Mouse (Mus musculus) kidney, adult 18-20 months (tissue): ENCODE results near the gene Bcl6b.

Experiments
- DNase-seq: peaks from one replicate; pipeline ENCODE4 v3.0.0; 2021

Bcl6b gene

DNA sequence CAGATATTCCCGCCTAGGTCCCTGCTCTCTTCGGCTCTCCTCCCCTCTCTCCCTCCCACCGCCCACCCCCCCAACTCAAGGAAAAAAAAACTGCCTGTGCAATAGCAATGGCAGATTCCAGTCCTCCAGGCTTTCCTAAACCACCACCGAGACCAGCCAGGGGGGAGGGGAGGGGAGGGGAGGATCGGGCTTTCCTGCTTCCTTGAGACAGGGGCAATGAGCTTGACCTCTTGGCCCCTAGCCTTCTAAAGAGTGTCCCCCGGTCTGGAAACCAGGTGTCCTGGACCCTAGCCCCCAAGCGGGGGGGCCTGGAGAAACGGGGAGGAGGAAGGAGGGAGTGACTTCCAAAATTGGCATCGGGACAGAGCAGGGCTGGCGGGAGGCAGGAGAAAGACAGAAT, 2.9 kb upstream of the Bcl6b start:
- peak; percentile 64 for DNase-seq

DNA sequence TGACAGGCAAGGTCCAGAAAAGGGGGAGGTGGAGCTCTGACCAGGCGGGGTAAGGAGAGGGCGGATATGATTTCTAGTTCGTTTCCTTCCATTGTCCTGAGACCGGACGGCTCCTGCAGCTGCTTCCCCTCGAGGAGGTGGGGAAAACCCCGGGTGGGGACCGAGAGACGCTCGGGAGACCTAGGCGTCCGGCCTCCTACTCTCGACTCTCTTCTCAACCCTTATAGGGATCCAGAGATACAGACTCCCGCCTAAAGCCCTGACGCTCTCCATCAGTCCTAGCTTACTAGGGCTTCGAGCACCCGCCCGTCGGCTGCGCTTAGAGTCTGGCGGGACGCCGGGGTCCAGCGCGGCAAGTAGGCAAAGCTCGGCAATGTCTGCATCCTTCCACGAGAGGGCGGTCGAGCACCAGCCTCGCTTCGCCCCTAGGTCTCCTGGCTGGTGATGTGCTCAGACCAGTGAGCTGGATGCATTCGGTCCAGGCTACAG, 685 bp upstream of the Bcl6b start:
- DNase-seq = peak; percentile 86

DNA sequence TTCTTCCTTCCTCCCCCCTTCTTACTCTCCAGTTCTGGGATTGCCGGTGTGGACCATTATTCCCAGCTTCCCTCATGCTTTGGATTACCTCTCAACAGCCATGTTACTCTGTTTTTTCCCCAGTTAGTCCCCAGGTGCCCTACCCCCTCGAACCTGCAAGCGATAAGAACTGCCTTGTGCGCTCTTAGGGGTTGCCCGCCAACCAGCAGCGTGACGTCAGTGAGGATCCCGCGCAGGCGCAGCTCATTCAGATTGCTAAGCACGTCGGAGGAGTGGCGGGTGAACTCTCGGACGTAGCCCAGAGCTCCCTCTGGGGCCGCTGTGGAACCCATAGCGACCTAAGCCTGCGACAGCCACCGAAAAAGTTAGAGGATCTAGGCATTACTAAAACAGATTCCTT, 770 bp downstream of the Bcl6b start:
- peak; percentile 87 for DNase-seq

DNA sequence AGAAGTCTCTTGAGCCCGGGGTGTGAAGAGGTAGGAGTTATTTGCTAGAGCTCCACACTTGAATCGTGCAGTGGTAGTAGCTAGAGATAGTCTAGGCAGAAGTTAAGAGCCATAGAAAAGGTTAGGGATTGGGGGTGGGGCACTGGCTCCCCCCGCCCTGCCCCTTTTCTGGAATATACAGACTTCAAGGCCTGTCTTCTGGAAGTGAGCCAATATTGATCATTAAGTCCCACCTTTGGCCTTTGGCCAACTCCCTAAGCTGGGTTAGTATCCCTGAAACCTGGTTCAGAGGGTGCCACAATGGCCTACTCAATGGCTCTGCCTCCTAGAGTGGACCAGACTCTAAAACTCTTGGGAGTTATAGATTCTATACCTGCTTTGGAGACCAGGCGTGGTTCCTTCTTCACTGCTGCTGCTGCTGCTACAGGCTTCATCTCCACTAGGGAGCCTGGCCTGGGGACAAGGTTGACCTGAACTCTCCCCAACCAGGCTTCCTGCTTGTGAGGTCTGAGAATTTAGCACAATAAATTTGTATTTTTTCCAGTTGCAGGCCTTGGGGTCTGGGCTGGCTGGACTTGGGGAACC, 1.8 kb downstream of the Bcl6b start:
- no peak for DNase-seq

DNA sequence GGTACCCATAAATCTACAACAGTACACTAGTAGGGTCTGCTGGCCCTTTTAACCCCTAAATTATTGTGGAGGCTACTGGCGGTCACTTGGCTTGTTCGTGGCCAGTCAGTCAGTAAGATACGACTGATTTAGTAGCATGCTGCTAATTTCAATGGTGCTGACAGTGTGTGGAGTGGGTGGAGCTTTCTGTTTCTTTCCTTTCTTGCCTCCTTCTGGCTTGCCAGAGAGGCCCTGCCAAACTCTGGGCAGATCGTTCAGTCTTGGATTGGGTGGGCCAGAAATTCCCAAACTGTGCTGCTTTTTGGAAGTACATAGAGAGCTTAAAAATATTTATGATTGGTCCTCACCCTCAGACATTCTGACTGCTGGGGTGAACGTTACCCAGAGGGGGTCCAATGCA, 2.5 kb downstream of the Bcl6b start:
- no peak for DNase-seq

DNA sequence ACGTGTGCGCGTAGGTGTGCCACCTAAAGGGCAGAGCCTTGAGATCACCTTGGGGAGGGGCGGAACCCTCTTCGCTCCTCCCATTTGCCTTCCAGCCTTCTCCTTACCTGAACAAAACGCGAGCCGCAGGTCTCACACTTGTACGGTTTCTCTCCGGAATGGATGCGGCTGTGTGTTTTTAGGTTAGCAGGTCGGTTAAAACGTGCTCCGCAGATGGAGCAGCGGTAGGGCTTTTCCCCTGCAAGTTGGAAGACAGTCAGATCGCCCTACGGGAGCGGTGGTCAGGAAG, 3.1 kb downstream of the Bcl6b start:
- DNase-seq = peak; percentile 59

DNA sequence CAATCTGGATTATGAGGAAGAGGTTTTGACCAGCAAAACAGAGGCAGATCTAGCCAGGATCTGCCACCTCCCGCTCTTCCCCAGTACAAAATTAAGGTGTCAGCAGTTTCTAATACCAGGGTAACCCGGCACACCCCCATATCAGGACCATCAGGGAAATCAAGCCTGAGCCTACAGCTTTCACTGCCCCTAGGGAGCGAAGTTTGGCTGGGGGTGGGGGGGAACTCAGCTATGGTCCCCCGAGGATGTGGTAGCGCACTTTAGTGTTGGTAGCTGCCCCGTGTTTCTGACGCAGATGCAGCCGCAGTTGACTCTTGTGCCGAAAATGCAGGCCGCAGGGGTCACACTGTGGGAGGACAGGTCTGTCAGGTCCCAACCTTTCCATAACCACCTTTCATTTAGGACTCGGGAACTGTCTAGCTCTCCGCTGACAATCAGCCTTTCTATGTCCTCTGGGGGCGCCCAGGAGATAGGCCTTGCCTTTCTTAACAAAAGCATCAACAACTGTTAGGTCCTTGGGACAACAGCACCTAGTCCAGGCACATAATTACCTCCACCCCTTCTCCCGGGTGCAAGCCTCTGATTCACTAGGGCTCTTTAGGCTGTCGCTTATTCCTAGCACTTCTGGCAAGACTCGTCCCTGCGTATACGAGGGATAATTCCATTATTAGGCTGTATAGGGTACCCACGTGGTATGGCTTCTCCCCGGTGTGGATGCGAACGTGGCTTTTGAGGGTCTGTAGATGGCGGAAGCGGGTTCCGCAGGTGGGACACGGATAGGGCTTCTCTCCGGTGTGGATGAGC, 3.6 kb downstream of the Bcl6b start:
- peak; percentile 11 for DNase-seq

DNA sequence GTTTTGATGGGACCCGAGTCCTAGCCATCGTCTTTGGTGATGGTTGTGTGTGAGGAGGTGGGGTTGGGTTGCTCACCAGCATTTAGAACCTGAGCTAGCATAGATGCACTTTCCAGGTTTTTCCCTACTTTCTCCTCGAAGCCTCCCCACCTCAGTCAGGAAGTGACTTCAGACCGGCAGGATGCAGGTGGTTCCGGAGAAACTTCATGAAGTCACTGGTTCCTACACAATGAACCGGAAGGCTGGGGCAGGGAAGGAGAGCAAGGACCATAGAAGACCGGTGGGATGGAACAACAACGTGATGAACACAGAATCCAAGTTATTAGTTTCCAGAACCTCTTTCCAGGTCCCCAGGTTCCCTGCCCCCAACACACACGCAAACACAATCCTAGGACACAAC, 5.9 kb downstream of the Bcl6b start:
- peak; percentile 49 for DNase-seq

DNA sequence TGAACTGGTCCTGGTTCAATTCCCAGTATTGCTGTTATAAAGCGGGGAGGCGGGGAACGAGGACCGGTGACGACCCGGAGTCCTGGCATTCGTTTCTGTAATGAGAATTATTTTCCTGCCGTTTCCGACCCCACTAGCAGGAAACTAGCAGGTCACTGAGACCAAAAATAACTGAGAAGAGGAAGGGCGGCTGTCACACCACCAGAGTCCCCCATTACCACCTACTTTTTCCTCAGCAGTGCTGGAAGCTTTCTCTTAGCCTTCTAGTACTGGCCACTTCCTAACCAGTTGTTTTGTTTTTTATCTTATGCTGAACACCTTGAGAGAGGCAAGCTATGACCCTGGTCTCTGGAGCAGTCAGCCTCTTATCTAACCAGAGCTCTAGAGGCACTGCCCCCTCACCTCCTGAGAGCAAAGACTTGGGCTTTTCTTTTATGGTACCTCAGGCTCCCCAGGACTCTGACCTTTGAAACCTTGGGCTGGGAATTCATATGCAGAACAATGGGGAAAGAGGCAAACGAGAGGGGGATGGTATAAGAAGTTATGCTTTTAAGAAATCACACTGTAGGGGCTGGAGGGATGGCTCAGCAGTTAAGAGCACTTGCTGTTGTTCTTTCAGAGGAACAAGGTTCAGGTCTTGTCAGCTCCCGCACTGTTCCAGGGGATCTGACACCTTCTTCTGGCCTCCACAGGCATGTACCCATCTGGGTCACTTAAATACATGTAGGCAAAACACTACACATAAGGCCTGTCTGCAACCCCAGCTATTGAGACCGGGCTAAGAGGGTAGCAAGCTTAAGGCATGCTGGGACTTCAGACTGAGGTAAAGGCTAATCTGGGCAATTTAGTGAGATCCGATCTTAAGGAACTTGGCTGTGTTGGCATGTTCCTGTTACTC, 7.7 kb downstream of the Bcl6b start:
- DNase-seq = peak; percentile 57

DNA sequence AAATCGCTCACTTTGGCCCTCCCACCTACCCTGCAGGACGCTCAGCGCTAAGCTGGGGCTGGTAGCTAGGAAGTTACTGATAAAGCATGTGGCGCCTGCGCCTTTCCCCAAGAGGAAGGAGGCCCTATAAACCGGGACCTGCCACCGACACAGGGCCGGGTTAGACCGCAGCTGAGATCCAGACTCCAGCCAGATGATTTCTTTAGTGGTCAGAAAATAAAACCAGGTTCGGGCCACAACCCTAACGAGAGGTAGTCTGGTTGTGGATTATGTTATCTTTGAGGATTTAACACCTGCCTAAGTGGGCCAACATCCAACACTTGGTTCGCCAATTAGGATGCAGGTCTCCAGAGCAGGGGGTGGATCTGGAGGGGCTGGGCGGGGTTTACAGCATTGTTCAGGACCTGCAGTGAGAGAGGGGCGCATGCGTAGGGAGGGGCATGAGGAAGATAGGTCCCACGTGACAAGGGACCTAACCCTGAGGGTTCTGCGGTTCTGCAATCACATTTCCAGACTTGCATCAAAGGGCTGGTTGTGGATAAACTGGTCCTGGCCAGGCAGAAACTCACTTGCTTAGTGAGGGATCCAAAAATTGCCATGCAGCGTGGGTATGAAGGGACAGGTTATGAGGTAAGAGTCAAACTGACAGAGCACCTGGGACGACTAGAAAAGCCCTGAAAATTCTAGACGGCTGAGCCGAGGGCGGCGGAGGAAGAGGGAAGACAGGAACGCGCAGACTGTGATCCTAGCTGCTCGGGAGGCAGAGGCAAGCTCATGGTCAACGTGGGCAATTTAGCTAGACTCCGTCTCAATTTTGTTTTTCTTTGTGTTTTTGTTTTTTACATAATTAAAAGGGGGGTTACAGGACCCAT, 8.6 kb downstream of the Bcl6b start, which contains the start of gene Slc16a13:
Gene Slc16a13, minus strand, starts transcription at position 334 of the 872 bp plus-strand sequence.
- peak; percentile 96 for DNase-seq

DNA sequence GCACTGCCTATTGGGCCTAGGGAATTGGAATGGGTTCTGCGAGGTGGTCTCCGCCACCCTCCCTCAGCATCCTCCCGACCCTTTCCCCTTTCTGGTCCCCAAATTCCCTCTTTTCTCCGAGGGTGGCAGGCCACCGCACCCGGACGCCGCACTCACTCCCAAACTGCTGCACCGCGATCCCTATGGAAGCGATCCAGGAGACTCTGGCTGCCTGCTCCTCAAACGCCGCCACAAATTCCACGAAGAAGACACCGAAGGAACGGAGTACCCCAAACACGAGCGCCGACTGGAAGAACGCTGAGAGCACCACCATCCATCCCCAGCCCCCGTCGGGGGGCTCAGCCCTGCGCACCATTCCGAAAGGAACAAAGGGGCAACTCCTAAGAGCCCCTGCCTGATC, 9.3 kb downstream of the Bcl6b start:
- DNase-seq = no peak

DNA sequence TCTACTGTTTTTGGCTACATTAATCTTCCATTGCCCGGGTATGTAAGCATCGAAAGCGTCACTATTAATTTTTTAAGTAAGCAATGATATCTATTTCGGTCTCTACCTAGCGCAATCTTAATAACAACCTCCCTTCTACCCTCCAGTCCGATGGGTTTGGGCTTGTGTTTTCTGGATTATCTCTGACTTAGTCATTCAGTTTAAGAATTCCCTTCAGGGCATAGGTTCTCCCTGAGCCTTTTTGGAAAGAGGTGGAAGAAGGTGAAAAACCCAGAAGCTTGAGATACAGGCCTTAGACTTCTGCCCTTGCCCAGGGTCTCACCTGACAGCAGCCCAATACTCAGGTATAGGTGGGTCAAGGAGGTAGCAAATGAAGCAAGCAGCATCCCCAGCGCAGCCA, 9.7 kb downstream of the Bcl6b start:
- no peak for DNase-seq

DNA sequence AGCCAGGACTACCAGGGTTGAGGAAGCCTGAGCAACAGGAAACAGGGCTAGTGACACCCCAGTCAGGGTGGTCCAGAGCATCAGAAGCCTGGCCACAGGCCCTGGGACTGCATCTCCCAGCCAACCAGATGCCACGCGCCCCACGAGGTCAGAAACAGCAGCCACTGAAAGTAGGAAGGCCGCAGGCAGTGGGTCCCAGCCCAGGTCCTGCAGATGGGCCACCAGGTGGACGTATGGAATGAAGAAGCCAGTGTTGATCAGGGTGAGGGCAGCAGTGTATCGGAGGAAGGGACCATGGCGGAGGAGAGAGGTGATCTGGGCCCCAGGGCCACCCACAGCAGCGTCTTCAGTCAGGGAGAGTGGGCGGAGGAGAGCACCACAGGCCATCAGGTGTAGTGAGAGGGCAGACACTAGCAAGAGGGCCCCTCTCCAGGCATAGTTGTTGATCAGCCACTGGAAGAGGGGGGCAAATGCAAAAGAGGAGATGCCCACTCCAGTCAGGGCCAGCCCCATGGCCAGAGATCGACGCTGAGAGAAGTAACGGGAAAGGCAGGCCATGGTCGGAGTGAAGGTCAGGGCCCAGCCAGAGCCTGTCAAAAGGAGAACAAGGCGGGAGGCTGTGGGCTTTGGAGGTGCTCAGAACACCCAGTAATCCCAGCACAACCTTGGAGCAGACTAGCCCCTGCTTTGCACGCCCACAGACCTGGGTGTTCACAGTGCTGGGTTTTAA, 10.7 kb downstream of the Bcl6b start:
- peak; percentile 53 for DNase-seq

DNA sequence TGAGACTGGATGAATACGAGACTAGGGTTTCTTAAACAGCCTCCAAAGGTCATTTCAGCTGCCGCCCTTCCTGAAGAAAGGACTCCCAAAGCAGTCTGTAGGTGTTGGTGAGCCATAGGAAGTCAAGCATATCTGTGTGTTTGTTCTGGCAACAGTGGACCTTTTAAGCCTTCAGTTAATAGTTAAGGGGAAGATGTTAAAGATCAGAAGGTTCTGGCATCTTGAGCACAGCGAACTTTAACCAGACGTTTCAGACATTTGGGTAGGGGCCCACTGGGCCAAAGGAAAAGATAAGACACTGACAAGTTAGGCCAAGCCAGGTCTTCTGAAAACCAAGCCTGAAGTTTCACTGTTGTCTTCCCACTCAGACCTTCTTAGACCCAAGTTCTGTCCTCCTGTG, 11.6 kb downstream of the Bcl6b start:
- no peak for DNase-seq

DNA sequence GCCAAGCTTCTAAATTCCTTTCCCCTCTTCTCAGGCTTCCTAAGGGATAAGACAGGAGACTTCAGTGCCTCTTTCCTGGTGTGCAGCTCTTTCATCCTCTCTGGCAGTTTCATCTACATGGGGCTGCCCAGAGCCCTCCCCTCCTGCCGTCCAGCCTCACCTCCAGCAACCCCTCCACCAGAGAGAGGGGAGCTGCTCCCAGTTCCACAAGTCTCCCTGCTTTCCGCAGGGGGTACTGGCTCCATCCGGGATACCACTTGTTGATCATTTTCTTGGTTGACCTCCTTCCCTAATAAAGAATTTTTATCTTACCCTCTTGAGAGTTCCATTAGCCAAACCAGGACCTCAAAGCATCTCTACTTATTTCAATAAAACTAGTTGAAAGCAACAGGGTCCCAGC, 13.5 kb downstream of the Bcl6b start:
- no peak for DNase-seq

DNA sequence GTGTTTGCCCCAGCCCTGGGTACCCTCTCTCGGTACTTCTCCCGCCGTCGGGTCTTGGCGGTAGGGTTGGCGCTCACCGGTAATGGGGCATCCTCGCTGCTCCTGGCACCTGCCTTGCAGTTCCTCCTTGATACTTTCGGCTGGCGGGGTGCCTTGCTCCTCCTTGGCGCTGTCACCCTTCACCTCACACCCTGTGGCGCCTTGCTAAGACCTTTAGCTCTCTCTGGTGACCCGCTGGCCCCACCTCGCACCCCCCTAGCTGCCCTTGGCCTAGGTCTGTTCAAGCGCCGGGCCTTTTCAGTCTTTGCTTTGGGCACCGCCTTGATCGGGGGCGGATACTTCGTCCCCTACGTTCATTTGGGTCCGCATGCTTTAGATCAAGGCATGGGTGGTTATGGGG, 14.3 kb downstream of the Bcl6b start:
- DNase-seq = peak; percentile 73

DNA sequence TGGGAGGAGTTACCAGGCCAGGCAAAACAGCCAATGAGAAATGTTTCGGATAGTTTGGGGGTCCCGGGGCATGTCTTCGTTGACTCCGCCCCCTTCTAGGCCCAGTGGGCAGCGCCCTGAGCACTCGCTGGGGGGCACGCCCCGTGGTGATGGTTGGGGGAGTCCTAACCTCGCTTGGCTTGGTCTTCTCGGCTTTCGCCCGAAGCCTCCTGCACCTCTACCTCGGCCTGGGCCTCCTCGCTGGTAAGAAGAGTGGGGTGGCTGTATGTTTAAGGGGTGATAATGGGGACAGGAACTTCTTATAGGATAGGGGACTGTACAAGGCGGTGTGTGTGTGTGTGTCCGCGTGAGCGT, 14.8 kb downstream of the Bcl6b start:
- no peak for DNase-seq

DNA sequence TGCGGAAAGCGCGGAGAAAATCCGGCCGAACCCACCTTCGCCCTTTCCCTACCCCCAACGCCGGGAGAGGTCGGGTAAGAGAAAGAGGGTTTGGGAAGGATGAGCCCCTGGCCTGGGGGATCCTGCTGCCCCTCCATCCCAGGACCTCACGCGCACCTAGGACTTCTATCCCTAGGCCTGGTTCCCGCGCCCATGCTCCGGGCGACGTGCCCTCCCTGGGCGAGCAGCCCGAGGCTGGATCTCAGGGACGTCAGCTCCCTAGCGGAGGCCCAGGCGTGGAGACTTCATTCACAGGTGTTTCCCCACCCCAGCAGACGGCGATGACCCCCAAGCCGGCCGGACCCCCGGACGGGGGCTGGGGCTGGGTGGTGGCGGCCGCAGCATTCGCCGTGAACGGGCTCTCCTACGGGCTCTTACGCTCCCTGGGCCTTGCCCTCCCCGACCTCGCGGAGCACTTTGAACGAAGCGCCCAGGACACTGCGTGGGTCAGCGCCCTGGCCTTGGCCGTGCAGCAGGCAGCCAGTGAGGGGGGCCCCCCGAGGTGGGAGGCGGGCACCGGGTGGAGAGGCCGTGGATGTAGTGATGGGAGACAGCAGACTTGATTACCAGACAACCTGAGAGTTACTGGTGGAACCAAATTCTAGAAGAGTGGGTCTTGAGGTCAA, 15.3 kb downstream of the Bcl6b start:
- DNase-seq = peak; percentile 83

DNA sequence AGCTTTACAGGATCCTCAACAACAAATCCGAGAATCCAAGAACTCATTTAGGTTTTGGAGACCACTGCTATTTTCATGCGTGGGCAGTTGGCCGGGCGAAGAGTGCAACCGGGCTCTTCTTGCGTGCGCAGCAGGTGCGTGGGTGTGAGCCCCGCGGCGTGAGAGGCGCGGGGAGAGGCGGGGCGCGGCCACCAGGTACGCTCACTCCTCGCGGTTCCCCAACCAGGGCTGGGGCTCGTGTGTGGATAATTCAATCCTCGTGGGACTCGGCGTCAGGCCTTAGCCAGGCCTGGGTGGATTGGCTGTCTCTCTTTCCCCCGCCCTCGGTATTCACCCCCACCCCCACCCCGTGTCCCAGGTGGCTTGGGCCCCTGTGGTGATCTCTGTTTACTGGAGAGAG, 15.9 kb downstream of the Bcl6b start:
- DNase-seq = peak; percentile 53

DNA sequence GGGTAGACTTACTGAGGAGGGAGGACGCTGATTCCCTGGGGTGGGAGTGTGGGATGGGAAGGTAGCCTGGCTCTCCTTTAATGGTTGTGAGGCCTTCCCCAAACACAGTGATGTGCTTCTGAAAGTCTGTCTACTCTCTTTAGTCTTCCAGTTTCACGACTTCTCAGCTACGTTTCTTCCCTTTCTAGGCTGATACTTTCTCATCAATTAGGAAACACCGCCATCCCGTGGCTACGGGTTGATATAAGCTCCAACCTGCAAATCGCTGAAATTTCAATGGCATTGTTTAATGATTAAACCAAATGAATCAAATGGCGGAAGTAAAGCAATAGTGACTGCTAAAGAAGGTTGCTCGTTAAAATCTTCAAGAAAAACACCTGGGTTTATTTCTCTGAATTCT, 16.7 kb downstream of the Bcl6b start:
- DNase-seq = peak; percentile 82

DNA sequence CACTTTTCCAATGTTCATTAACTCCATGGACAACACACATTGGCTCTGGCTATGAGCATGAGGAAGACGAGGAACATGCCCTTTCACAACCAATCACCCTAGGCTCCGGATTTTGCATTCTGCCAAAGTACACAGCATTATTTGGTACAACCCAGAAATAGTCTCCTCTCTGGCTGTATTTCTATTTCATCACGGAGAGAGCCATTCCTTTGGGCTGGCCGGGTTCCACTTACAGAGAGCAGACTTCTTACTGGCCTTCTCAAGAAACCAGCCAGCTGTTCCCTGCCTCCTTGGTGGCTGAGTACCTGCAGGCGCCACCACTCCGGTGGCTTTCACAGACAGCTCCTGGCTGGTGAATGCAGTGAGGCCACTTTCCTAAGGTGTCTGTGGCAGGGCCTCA, 17.2 kb downstream of the Bcl6b start, which contains the start of gene Slc16a11:
Gene Slc16a11, plus strand, starts transcription at position 330 of the 400 bp plus-strand sequence.
- DNase-seq = peak; percentile 48
